26 mouse cellular contexts compared by ENCODE assay signal in the genomic region with DNA sequence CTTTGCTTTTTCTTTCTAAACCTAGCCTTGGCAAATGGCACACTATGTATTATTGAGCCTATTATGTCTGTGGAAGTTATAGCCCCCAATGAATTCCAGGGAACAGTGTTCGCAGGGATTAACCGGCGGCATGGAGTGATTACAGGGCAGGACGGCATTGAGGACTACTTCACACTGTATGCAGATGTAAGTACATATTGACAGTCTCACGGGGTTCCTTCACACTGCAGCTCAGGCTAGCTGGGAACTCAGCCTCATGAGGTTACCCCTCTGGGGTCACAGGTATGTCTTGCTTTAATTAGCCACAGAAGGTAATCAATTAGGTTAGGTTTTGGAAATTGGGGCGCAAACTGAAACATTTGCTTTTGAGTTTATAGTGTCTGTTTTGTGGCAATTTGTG. TPM values are rescaled to one million over a fixed set of nuclear protein-coding genes. Genes with fewer than 3 reads are reported as not detected.
DNase-seq lines count a peak whose midpoint lies in the region; ATAC-seq and TF ChIP-seq lines count a peak whose summit lies in the region.
"Had no signal": no experiment of that assay in that cellular context is flagged by ENCODE, and none has a peak within 500 bp of the region (broad histone marks: within the 10 kb centered on the region; RNA-seq: fewer than 3 reads in every experiment).

No protein-coding gene starts in this region.

- 81% methylated on average over 6 of the region's 6 CpGs for WGBS in embryonic facial prominence, embryonic 14.5 days
- 92% methylated on average over 6 of the region's 6 CpGs for WGBS in embryonic facial prominence, embryonic 10.5 days
- 82% methylated on average over 6 of the region's 6 CpGs for WGBS in intestine, embryonic 16.5 days
- WGBS in intestine, embryonic 15.5 days: 85% methylated on average over 6 of the region's 6 CpGs

- no peak for TF ChIP-seq POLR2A in embryonic fibroblast, embryonic 13.5 days (IDR thresholded peaks at IDR 0.05; ENCODE audit: low read depth, low read length)

- no peak overlapping the region for H3K9ac ChIP-seq in embryonic facial prominence, embryonic 14.5 days (ENCODE audit: low read depth, low read length)
- H3K9ac ChIP-seq in intestine, embryonic 16.5 days (ENCODE audit: low read depth, low read length): no peak overlapping the region
- H3K9ac ChIP-seq in intestine, embryonic 15.5 days: no peak overlapping the region
- H3K9ac ChIP-seq: embryonic facial prominence, embryonic 12.5 days; embryonic facial prominence, embryonic 15.5 days; forebrain, embryonic 13.5 days; forebrain, embryonic 15.5 days; forebrain, postnatal 0 days had no signal

- no peaks in the 10 kb centered on the region for H3K4me1 ChIP-seq in embryonic facial prominence, embryonic 14.5 days (ENCODE audit: control insufficient read depth, insufficient read depth, low read length)
- no peaks in the 10 kb centered on the region for H3K4me1 ChIP-seq in embryonic facial prominence, embryonic 10.5 days
- no peaks in the 10 kb centered on the region for H3K4me1 ChIP-seq in intestine, embryonic 16.5 days (ENCODE audit: control insufficient read depth, insufficient read depth, low read length)
- H3K4me1 ChIP-seq in intestine, embryonic 15.5 days (replicated peaks): no peaks in the 10 kb centered on the region
- no peaks in the 10 kb centered on the region for H3K4me1 ChIP-seq in embryonic fibroblast, embryonic 13.5 days (ENCODE audit: control insufficient read depth, insufficient read depth, low read length)
- H3K4me1 ChIP-seq: embryonic facial prominence, embryonic 12.5 days; embryonic facial prominence, embryonic 15.5 days; forebrain, embryonic 13.5 days; forebrain, embryonic 15.5 days had no signal

- peak; percentile 19 for DNase-seq in embryonic facial prominence, embryonic 14.5 days (ENCODE audit: low spot score)
- no peak for DNase-seq in embryonic facial prominence, embryonic 10.5 days (ENCODE audit: low spot score)
- DNase-seq in thymus, postnatal 4 days: no peak
- DNase-seq: adrenal gland, adult 8-10 months; adrenal gland, postnatal 14 days; adrenal gland, postnatal 36 days; B cell, adult 2 months; cerebellum, adult 11-12 months; cerebellum, adult 2 months; cerebellum, adult 9-10 months; cerebellum, postnatal 14 days; cerebellum, postnatal 36 days; embryo, embryonic 11 days; forebrain, postnatal 0 days had no signal

- no peak for TF ChIP-seq CTCF in embryonic fibroblast, embryonic 13.5 days (IDR thresholded peaks at IDR 0.05; ENCODE audit: borderline replicate concordance, insufficient read depth, low read length)

- no peaks in the 10 kb centered on the region for H3K27me3 ChIP-seq in embryonic facial prominence, embryonic 14.5 days (replicated peaks; ENCODE audit: control insufficient read depth, insufficient read depth, low read length)
- H3K27me3 ChIP-seq in embryonic facial prominence, embryonic 10.5 days (replicated peaks; ENCODE audit: low read depth, poor library complexity, severe bottlenecking): no peaks in the 10 kb centered on the region
- H3K27me3 ChIP-seq in intestine, embryonic 16.5 days (replicated peaks; ENCODE audit: control insufficient read depth, insufficient read depth, low read length): no peaks in the 10 kb centered on the region
- H3K27me3 ChIP-seq in intestine, embryonic 15.5 days (replicated peaks): no peaks in the 10 kb centered on the region
- H3K27me3 ChIP-seq: CH12.LX; embryonic facial prominence, embryonic 12.5 days; embryonic facial prominence, embryonic 15.5 days; forebrain, embryonic 13.5 days; forebrain, embryonic 15.5 days; Patski had no signal

- H3K9me3 ChIP-seq in embryonic facial prominence, embryonic 14.5 days (ENCODE audit: control insufficient read depth, low read length): no peaks in the 10 kb centered on the region
- no peaks in the 10 kb centered on the region for H3K9me3 ChIP-seq in embryonic facial prominence, embryonic 10.5 days
- no peaks in the 10 kb centered on the region for H3K9me3 ChIP-seq in intestine, embryonic 16.5 days (ENCODE audit: control insufficient read depth, low read length)
- no peaks in the 10 kb centered on the region for H3K9me3 ChIP-seq in intestine, embryonic 15.5 days
- H3K9me3 ChIP-seq: embryonic facial prominence, embryonic 12.5 days; embryonic facial prominence, embryonic 15.5 days; forebrain, embryonic 13.5 days; forebrain, embryonic 15.5 days; G1E had no signal

- peak; percentile 76; the same call in 1 of the 2 replicates for ATAC-seq in embryonic facial prominence, embryonic 14.5 days (ENCODE audit: low read depth)
- peak; percentile 53; the same call in 1 of the 2 replicates for ATAC-seq in intestine, embryonic 16.5 days
- ATAC-seq in intestine, embryonic 15.5 days: no peak
- ATAC-seq: activated CD4-positive, CD25-positive, alpha-beta regulatory T cell, adult 4 months; CD4-positive, CD25-positive, alpha-beta regulatory T cell, adult 4 months; forebrain, embryonic 13.5 days; forebrain, embryonic 15.5 days; forebrain, postnatal 0 days; Patski had no signal

- H3K27ac ChIP-seq in embryonic facial prominence, embryonic 14.5 days (replicated peaks; ENCODE audit: low read depth, low read length): no peak overlapping the region
- no peak overlapping the region for H3K27ac ChIP-seq in embryonic facial prominence, embryonic 10.5 days (replicated peaks)
- H3K27ac ChIP-seq in intestine, embryonic 16.5 days (ENCODE audit: low read length): no peak overlapping the region
- no peak overlapping the region for H3K27ac ChIP-seq in intestine, embryonic 15.5 days
- H3K27ac ChIP-seq in embryonic fibroblast, embryonic 13.5 days (ENCODE audit: insufficient read depth, low read length): peak overlapping the region; percentile 22; the same call in 1 of the 2 replicates
- H3K27ac ChIP-seq: embryonic facial prominence, embryonic 12.5 days; embryonic facial prominence, embryonic 15.5 days; forebrain, embryonic 13.5 days; forebrain, embryonic 15.5 days had no signal

- H3K36me3 ChIP-seq in embryonic facial prominence, embryonic 14.5 days (ENCODE audit: control insufficient read depth, insufficient read depth, low read length): peaks cover 48% of the 10 kb centered on the region
- peaks cover 70% of the 10 kb centered on the region for H3K36me3 ChIP-seq in embryonic facial prominence, embryonic 10.5 days (replicated peaks)
- H3K36me3 ChIP-seq in intestine, embryonic 16.5 days (ENCODE audit: control insufficient read depth, insufficient read depth, low read length): 0 out of 2 replicates have a peak, but pooled peaks cover 1% of the 10 kb centered on the region
- H3K36me3 ChIP-seq in intestine, embryonic 15.5 days: 0 out of 2 replicates have a peak, but pooled peaks cover 4% of the 10 kb centered on the region

- H3K4me3 ChIP-seq in embryonic facial prominence, embryonic 14.5 days (ENCODE audit: low read depth, low read length): no peak overlapping the region
- no peak overlapping the region for H3K4me3 ChIP-seq in embryonic facial prominence, embryonic 10.5 days
- H3K4me3 ChIP-seq in intestine, embryonic 16.5 days (ENCODE audit: low read length): no peak overlapping the region
- no peak overlapping the region for H3K4me3 ChIP-seq in intestine, embryonic 15.5 days (replicated peaks)
- no peak overlapping the region for H3K4me3 ChIP-seq in embryonic fibroblast, embryonic 13.5 days (ENCODE audit: insufficient read depth, low read length)
- H3K4me3 ChIP-seq: embryonic facial prominence, embryonic 12.5 days; embryonic facial prominence, embryonic 15.5 days; forebrain, embryonic 13.5 days; forebrain, embryonic 15.5 days had no signal

- H3K4me2 ChIP-seq in embryonic facial prominence, embryonic 14.5 days (ENCODE audit: low read depth, low read length): no peak overlapping the region
- no peak overlapping the region for H3K4me2 ChIP-seq in intestine, embryonic 16.5 days (ENCODE audit: low read depth, low read length)
- no peak overlapping the region for H3K4me2 ChIP-seq in intestine, embryonic 15.5 days (replicated peaks)
- H3K4me2 ChIP-seq: embryonic facial prominence, embryonic 12.5 days; embryonic facial prominence, embryonic 15.5 days; forebrain, embryonic 13.5 days; forebrain, embryonic 15.5 days had no signal

RNA-seq across cellular contexts. Expression of gene Lxn, which starts 9.7 kb away (rescaled TPM):
- polyA plus RNA-seq in embryonic facial prominence, embryonic 14.5 days (2014; fragmentation: Nextera tagmentation; extraction: Ambion mirVana): 105 and 107 TPM in 2 replicates
- 57.8 and 62.9 TPM in 2 replicates for polyA plus RNA-seq in embryonic facial prominence, embryonic 10.5 days (2016; fragmentation: Nextera tagmentation; extraction: Ambion mirVana)
- polyA plus RNA-seq in intestine, embryonic 16.5 days (2015; fragmentation: Nextera tagmentation; extraction: Ambion mirVana): 97.1 and 102 TPM in 2 replicates
- polyA plus RNA-seq in intestine, embryonic 15.5 days (2015; fragmentation: Nextera tagmentation; extraction: Ambion mirVana): 86.8 and 92.4 TPM in 2 replicates
- 98.5 and 132 TPM in 2 replicates for polyA plus RNA-seq in embryonic fibroblast, embryonic 13.5 days (2011; ENCODE audit: insufficient read length, low read depth, missing spikeins)

RNA-seq across cellular contexts. Expression of gene Rarres1, which starts 41.9 kb away (rescaled TPM):
- polyA plus RNA-seq in embryonic facial prominence, embryonic 14.5 days (2014; fragmentation: Nextera tagmentation; extraction: Ambion mirVana): 4.0 and 5.6 TPM in 2 replicates
- 2.0 and 4.3 TPM in 2 replicates for polyA plus RNA-seq in embryonic facial prominence, embryonic 10.5 days (2016; fragmentation: Nextera tagmentation; extraction: Ambion mirVana)
- 1.3 and 1.4 TPM in 2 replicates for polyA plus RNA-seq in intestine, embryonic 16.5 days (2015; fragmentation: Nextera tagmentation; extraction: Ambion mirVana)
- 0.67 and 0.95 TPM in 2 replicates for polyA plus RNA-seq in intestine, embryonic 15.5 days (2015; fragmentation: Nextera tagmentation; extraction: Ambion mirVana)
- polyA plus RNA-seq in embryonic fibroblast, embryonic 13.5 days (2011; ENCODE audit: insufficient read length, low read depth, missing spikeins): 16.2 and 18.2 TPM in 2 replicates
- polyA plus RNA-seq: CD4-positive, CD25-positive, alpha-beta regulatory T cell, adult 4 months; G1E; Patski had no signal

RNA-seq across cellular contexts. Expression of gene Gfm1, which starts 43.5 kb away (rescaled TPM):
- 47.2 and 53.5 TPM in 2 replicates for polyA plus RNA-seq in embryonic facial prominence, embryonic 14.5 days (2014; fragmentation: Nextera tagmentation; extraction: Ambion mirVana)
- 59.1 and 63.7 TPM in 2 replicates for polyA plus RNA-seq in embryonic facial prominence, embryonic 10.5 days (2016; fragmentation: Nextera tagmentation; extraction: Ambion mirVana)
- polyA plus RNA-seq in intestine, embryonic 16.5 days (2015; fragmentation: Nextera tagmentation; extraction: Ambion mirVana): 57.4 and 62.0 TPM in 2 replicates
- polyA plus RNA-seq in intestine, embryonic 15.5 days (2015; fragmentation: Nextera tagmentation; extraction: Ambion mirVana): 54.6 and 59.7 TPM in 2 replicates
- polyA plus RNA-seq in embryonic fibroblast, embryonic 13.5 days (2011; ENCODE audit: insufficient read length, low read depth, missing spikeins): 45.6 and 52.6 TPM in 2 replicates
